Mouse (Mus musculus) intestine, embryonic 15.5 days (tissue): ENCODE measurements at regions not wholly inside any gene's neighbourhood (a gene's known extent, or its start where the extent isn't known, plus 50 kb on each side); places are given as distances from the start of the nearest gene placed in this dataset.

Source experiments
- ATAC-seq: fragments of 200-750 bp; cut with Nextera tagmentation; 2 replicates; pipeline ENCODE4 v1.8.0; 2017; ENCODE audit warnings: moderate TSS enrichment, moderate library complexity
- H3K27ac ChIP-seq: fragments of 300-500 bp; sonication (generic); 2 replicates; pipeline ENCODE4 v1.5.1; 2015; ENCODE audit warnings: mild to moderate bottlenecking, inconsistent platforms
- H3K27me3 ChIP-seq: fragments of 300-500 bp; sonication (generic); replicated peaks from 2 replicates; pipeline ENCODE4 v1.6.1; 2015; ENCODE audit warnings: inconsistent platforms
- H3K36me3 ChIP-seq: fragments of 300-500 bp; sonication (generic); 2 replicates; pipeline ENCODE4 v1.6.1; 2015; ENCODE audit warnings: inconsistent platforms
- H3K4me1 ChIP-seq: fragments of 300-500 bp; sonication (generic); replicated peaks from 2 replicates; pipeline ENCODE4 v1.6.1; 2015; ENCODE audit warnings: inconsistent platforms
- H3K4me2 ChIP-seq: fragments of 300-500 bp; sonication (generic); replicated peaks from 2 replicates; pipeline ENCODE4 v1.6.1; 2015; ENCODE audit warnings: mild to moderate bottlenecking, inconsistent platforms
- H3K4me3 ChIP-seq: fragments of 300-500 bp; sonication (generic); replicated peaks from 2 replicates; pipeline ENCODE4 v1.5.1; 2015; ENCODE audit warnings: inconsistent platforms
- H3K9ac ChIP-seq: fragments of 300-500 bp; sonication (generic); 2 replicates; pipeline ENCODE4 v1.6.1; 2015; ENCODE audit warnings: inconsistent platforms
- H3K9me3 ChIP-seq: fragments of 300-500 bp; sonication (generic); 2 replicates; pipeline ENCODE4 v1.6.1; 2016; ENCODE audit warnings: inconsistent platforms
- WGBS: fragments of 180-500 bp; shearing (Covaris S2); methylation state at CpG from one replicate; pipeline ENCODE4 v1.1.7; 2015; 5-methylcytosine and 5-hydroxymethylcytosine counted together

GRCm38 (mm10) chr3:52738386-52738785 lies 278.7 kb downstream of the Cog6 start:
- Histone ChIP-seq H3K4me1 (no peaks in the 10 kb centered on the region), H3K4me3 (no peak overlapping the region), H3K27me3 (no peaks in the 10 kb centered on the region), H3K4me2 (no peak overlapping the region), H3K9ac (no peak overlapping the region), H3K9me3 (no peaks in the 10 kb centered on the region), H3K27ac (no peak overlapping the region), H3K36me3 (no peaks in the 10 kb centered on the region)
- WGBS, result 68% methylated on average over 5 of the region's 5 CpGs
- no peak for ATAC-seq

GRCm38 (mm10) chr3:52735939-52736338 lies 281.1 kb downstream of the Cog6 start:
- 91% methylated on average over 7 of the region's 7 CpGs for WGBS
- no peak for ATAC-seq

GRCm38 (mm10) chr3:52731941-52732340 lies 285.1 kb downstream of the Cog6 start:
- no peak overlapping the region for H3K4me3 ChIP-seq
- no peak overlapping the region for H3K4me2 ChIP-seq
- H3K9me3 ChIP-seq, result no peaks in the 10 kb centered on the region
- no peaks in the 10 kb centered on the region for H3K27me3 ChIP-seq
- no peak overlapping the region for H3K27ac ChIP-seq
- no peaks in the 10 kb centered on the region for H3K36me3 ChIP-seq
- no peak for ATAC-seq
- H3K4me1 ChIP-seq, result no peaks in the 10 kb centered on the region
- H3K9ac ChIP-seq, result no peak overlapping the region

More at GRCm38 (mm10) chr3:52735939-52736338, 281.1 kb downstream of the Cog6 start:
- Histone ChIP-seq H3K27ac (no peak overlapping the region), H3K4me3 (no peak overlapping the region), H3K4me2 (no peak overlapping the region), H3K36me3 (no peaks in the 10 kb centered on the region), H3K9ac (no peak overlapping the region), H3K9me3 (no peaks in the 10 kb centered on the region), H3K4me1 (no peaks in the 10 kb centered on the region), H3K27me3 (no peaks in the 10 kb centered on the region)

- H3K27me3 ChIP-seq, result no peaks in the 10 kb centered on the region
- H3K36me3 ChIP-seq, result no peaks in the 10 kb centered on the region
- no peaks in the 10 kb centered on the region for H3K4me1 ChIP-seq
- 76% methylated on average over 3 of the region's 3 CpGs for WGBS
- H3K4me3 ChIP-seq, result no peak overlapping the region
- no peak overlapping the region for H3K4me2 ChIP-seq
- H3K27ac ChIP-seq, result no peak overlapping the region
- H3K9ac ChIP-seq, result no peak overlapping the region
- no peaks in the 10 kb centered on the region for H3K9me3 ChIP-seq
- no peak for ATAC-seq
These were observed 285.5 kb downstream of the Cog6 start for GRCm38 (mm10) chr3:52731491-52731890.

- Histone ChIP-seq H3K9ac (no peak overlapping the region), H3K27ac (no peak overlapping the region), H3K36me3 (no peaks in the 10 kb centered on the region), H3K27me3 (no peaks in the 10 kb centered on the region), H3K9me3 (no peaks in the 10 kb centered on the region), H3K4me1 (no peaks in the 10 kb centered on the region), H3K4me3 (no peak overlapping the region), H3K4me2 (no peak overlapping the region)
- ATAC-seq, result no peak
- WGBS, result 73% methylated on average over 3 of the region's 3 CpGs
These were observed 287.3 kb downstream of the Cog6 start for GRCm38 (mm10) chr3:52729731-52730130.

GRCm38 (mm10) chr3:52728860-52729259 lies 288.2 kb downstream of the Cog6 start:
- no peak overlapping the region for H3K4me2 ChIP-seq
- WGBS, result 68% methylated on average over 6 of the region's 6 CpGs
- ATAC-seq, result no peak
- H3K9me3 ChIP-seq, result no peaks in the 10 kb centered on the region
- H3K4me3 ChIP-seq, result no peak overlapping the region
- H3K9ac ChIP-seq, result no peak overlapping the region
- no peaks in the 10 kb centered on the region for H3K36me3 ChIP-seq
- no peaks in the 10 kb centered on the region for H3K4me1 ChIP-seq
- H3K27ac ChIP-seq, result no peak overlapping the region
- H3K27me3 ChIP-seq, result no peaks in the 10 kb centered on the region

- Histone ChIP-seq H3K4me2 (no peak overlapping the region), H3K4me3 (no peak overlapping the region), H3K4me1 (no peaks in the 10 kb centered on the region), H3K27me3 (no peaks in the 10 kb centered on the region), H3K27ac (no peak overlapping the region), H3K9ac (no peak overlapping the region), H3K36me3 (no peaks in the 10 kb centered on the region), H3K9me3 (no peaks in the 10 kb centered on the region)
- WGBS, result 87% methylated on average over 5 of the region's 5 CpGs
- ATAC-seq, result no peak
These were observed 288.6 kb downstream of the Cog6 start for GRCm38 (mm10) chr3:52728426-52728825.

GRCm38 (mm10) chr3:52724354-52724753 lies 292.7 kb downstream of the Cog6 start:
- Histone ChIP-seq H3K36me3 (no peaks in the 10 kb centered on the region), H3K9ac (no peak overlapping the region), H3K4me2 (no peak overlapping the region), H3K4me3 (no peak overlapping the region), H3K4me1 (no peaks in the 10 kb centered on the region), H3K9me3 (no peaks in the 10 kb centered on the region), H3K27me3 (no peaks in the 10 kb centered on the region), H3K27ac (no peak overlapping the region)
- WGBS, result 83% methylated on average over 3 of the region's 3 CpGs
- no peak for ATAC-seq

- no peak overlapping the region for H3K4me2 ChIP-seq
These were observed 294.1 kb downstream of the Cog6 start for GRCm38 (mm10) chr3:52722946-52723345.

GRCm38 (mm10) chr3:52719181-52719580 lies 297.9 kb downstream of the Cog6 start:
- Histone ChIP-seq H3K27ac (no peak overlapping the region), H3K4me3 (no peak overlapping the region), H3K9me3 (no peaks in the 10 kb centered on the region), H3K4me1 (no peaks in the 10 kb centered on the region), H3K36me3 (no peaks in the 10 kb centered on the region), H3K27me3 (no peaks in the 10 kb centered on the region), H3K9ac (no peak overlapping the region), H3K4me2 (no peak overlapping the region)
- WGBS, result 73% methylated on average over 3 of the region's 3 CpGs
- no peak for ATAC-seq

More at GRCm38 (mm10) chr3:52722946-52723345, 294.1 kb downstream of the Cog6 start:
- ATAC-seq, result no peak
- Histone ChIP-seq H3K4me3 (no peak overlapping the region), H3K36me3 (no peaks in the 10 kb centered on the region), H3K9me3 (no peaks in the 10 kb centered on the region), H3K27me3 (no peaks in the 10 kb centered on the region), H3K4me1 (no peaks in the 10 kb centered on the region), H3K9ac (no peak overlapping the region), H3K27ac (no peak overlapping the region)
- 88% methylated on average over 2 of the region's 2 CpGs for WGBS

- H3K9me3 ChIP-seq, result no peaks in the 10 kb centered on the region
- ATAC-seq, result no peak
- 89% methylated on average over 5 of the region's 5 CpGs for WGBS
These were observed 299.7 kb downstream of the Cog6 start for GRCm38 (mm10) chr3:52717324-52717723.

GRCm38 (mm10) chr3:52712151-52712550 lies 304.9 kb downstream of the Cog6 start:
- Histone ChIP-seq H3K4me1 (no peaks in the 10 kb centered on the region), H3K4me3 (no peak overlapping the region), H3K27ac (no peak overlapping the region), H3K4me2 (no peak overlapping the region), H3K9me3 (no peaks in the 10 kb centered on the region), H3K9ac (no peak overlapping the region), H3K27me3 (no peaks in the 10 kb centered on the region), H3K36me3 (no peaks in the 10 kb centered on the region)
- WGBS, result 87% methylated on average over 5 of the region's 5 CpGs
- ATAC-seq, result no peak

More at GRCm38 (mm10) chr3:52717324-52717723, 299.7 kb downstream of the Cog6 start:
- Histone ChIP-seq H3K9ac (no peak overlapping the region), H3K4me3 (no peak overlapping the region), H3K4me1 (no peaks in the 10 kb centered on the region), H3K27me3 (no peaks in the 10 kb centered on the region), H3K36me3 (no peaks in the 10 kb centered on the region), H3K4me2 (no peak overlapping the region), H3K27ac (no peak overlapping the region)

GRCm38 (mm10) chr3:52711133-52711532 lies 305.9 kb downstream of the Cog6 start:
- Histone ChIP-seq H3K4me1 (no peaks in the 10 kb centered on the region), H3K9ac (no peak overlapping the region), H3K27me3 (no peaks in the 10 kb centered on the region), H3K4me2 (no peak overlapping the region), H3K4me3 (no peak overlapping the region), H3K36me3 (no peaks in the 10 kb centered on the region), H3K27ac (no peak overlapping the region), H3K9me3 (no peaks in the 10 kb centered on the region)
- 0 out of 2 replicates have a peak, but pooled peaks have one; percentile 34 for ATAC-seq
- WGBS, result 51% methylated on average over 9 of the region's 9 CpGs
